Mouse (Mus musculus): ENCODE measurements around the gene Rnf145.

Gene Rnf145

GRCm38 (mm10) chr11:44537403-44537802 is 18.6 kb downstream of the Rnf145 start:
- no peak for DNase-seq

GRCm38 (mm10) chr11:44538101-44538500 is 19.3 kb downstream of the Rnf145 start:
- DNase-seq = no peak

GRCm38 (mm10) chr11:44538501-44539290 is 19.9 kb downstream of the Rnf145 start:
- DNase-seq = no peak

GRCm38 (mm10) chr11:44539291-44539930 is 20.6 kb downstream of the Rnf145 start:
- no peak for DNase-seq

GRCm38 (mm10) chr11:44540243-44540642 is 21.5 kb downstream of the Rnf145 start:
- no peak for DNase-seq

- DNase-seq = no peak
These were observed 22.5 kb downstream of the Rnf145 start for GRCm38 (mm10) chr11:44541280-44541679.

GRCm38 (mm10) chr11:44541813-44542212 is 23.0 kb downstream of the Rnf145 start:
- DNase-seq = no peak

GRCm38 (mm10) chr11:44543593-44543992 is 24.8 kb downstream of the Rnf145 start:
- DNase-seq = no peak

GRCm38 (mm10) chr11:44543996-44544395 is 25.2 kb downstream of the Rnf145 start:
- no peak for DNase-seq

GRCm38 (mm10) chr11:44545181-44545580 is 26.4 kb downstream of the Rnf145 start:
- DNase-seq = no peak

GRCm38 (mm10) chr11:44546250-44546649 is 27.5 kb downstream of the Rnf145 start:
- no peak for DNase-seq

GRCm38 (mm10) chr11:44547651-44548196 is 29.0 kb downstream of the Rnf145 start:
- DNase-seq = peak; percentile 42

GRCm38 (mm10) chr11:44548816-44549215 is 30.1 kb downstream of the Rnf145 start:
- no peak for DNase-seq

GRCm38 (mm10) chr11:44549511-44550278 is 30.9 kb downstream of the Rnf145 start:
- DNase-seq = no peak

- no peak for DNase-seq
These were observed 32.2 kb downstream of the Rnf145 start for GRCm38 (mm10) chr11:44550996-44551395.

GRCm38 (mm10) chr11:44554339-44554738 is 35.6 kb downstream of the Rnf145 start:
- no peak for DNase-seq

GRCm38 (mm10) chr11:44558521-44558920 is 39.8 kb downstream of the Rnf145 start:
- DNase-seq = no peak

- no peak for DNase-seq
These were observed 40.7 kb downstream of the Rnf145 start for GRCm38 (mm10) chr11:44559466-44559865.

GRCm38 (mm10) chr11:44560396-44560795 is 41.6 kb downstream of the Rnf145 start:
- no peak for DNase-seq

- DNase-seq = no peak
These were observed 42.8 kb downstream of the Rnf145 start for GRCm38 (mm10) chr11:44561476-44562015.

GRCm38 (mm10) chr11:44562389-44563135 is 43.8 kb downstream of the Rnf145 start:
- peak; percentile 40 for DNase-seq

GRCm38 (mm10) chr11:44564245-44564864 is 45.6 kb downstream of the Rnf145 start:
- DNase-seq = no peak

All from right cerebral cortex, postnatal 25 days (tissue).